Mouse (Mus musculus): Measurements from ENCODE around the gene Galp. TPM values are rescaled to one million over a fixed set of nuclear protein-coding genes. Genes with fewer than 3 reads are reported as not detected.

Gene Galp
- polyA plus RNA-seq (2014; fragmentation: Nextera tagmentation; extraction: Ambion mirVana) = not detected in 2 replicates

DNA sequence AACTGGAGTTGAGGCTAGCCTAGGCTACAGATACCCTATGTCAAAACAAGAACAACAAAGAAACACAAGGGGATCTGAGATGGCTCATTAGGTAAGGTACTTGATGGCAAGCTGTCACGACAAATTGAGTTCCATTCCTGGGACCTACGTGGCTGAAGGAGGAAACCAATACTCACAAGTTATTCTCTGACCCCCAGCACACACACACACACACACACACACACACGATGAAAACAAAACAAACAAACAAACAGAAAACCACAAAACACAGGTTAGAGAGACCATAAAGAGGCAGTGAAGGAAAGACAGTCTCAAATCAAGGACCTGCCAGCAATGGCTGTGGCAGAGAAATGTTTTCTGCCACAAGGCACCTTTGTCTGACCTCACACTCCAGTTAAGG is at the start of gene Galp:
Gene Galp, plus strand, starts transcription at position 301 of the 400 bp plus-strand sequence.
- Histone ChIP-seq H3K9me3 (ENCODE audit: control insufficient read depth, low read length) (0 out of 2 replicates have a peak, but pooled peaks cover 3% of the 10 kb centered on the region), H3K4me1 (ENCODE audit: control insufficient read depth, insufficient read depth, low read length) (no peaks in the 10 kb centered on the region), H3K4me2 (no peak within 1 kb of the TSS), H3K9ac (ENCODE audit: low read length) (no peak within 1 kb of the TSS), H3K27ac (ENCODE audit: low read depth, low read length) (no peak within 1 kb of the TSS), H3K36me3 (ENCODE audit: control insufficient read depth, insufficient read depth, low read length) (no peaks in the 10 kb centered on the region; the same call in 1 of the 2 replicates), H3K27me3 (ENCODE audit: control insufficient read depth, insufficient read depth, low read length) (no peaks in the 10 kb centered on the region), H3K4me3 (ENCODE audit: low read depth, low read length) (no peak within 1 kb of the TSS)
- 66% methylated on average over 3 of the region's 3 CpGs for WGBS
- ATAC-seq (ENCODE audit: low FRiP score) = no peak
- DNase-seq (ENCODE audit: low spot score, missing footprints) = no peak

DNA sequence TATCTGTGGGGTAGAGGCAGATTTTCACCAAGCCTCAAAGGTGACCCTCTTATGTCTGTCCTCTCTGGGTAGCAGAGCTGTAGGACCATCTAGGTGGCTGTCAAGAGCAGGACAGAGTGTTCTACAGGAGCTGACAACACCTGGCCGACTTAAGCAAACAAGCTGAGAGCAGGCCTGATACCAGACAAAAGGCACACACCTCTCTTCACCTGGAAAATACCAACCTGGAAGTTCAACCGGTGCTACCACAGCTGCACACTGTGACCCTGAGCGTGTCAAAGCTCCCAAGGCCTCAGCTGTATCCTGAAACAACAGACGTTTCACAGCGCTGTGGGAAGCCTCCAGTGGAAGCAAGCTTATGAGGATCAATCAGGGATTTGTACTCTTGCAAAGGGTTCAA is 49.2 kb upstream of the Galp start:
- no peaks in the 10 kb centered on the region for H3K36me3 ChIP-seq (ENCODE audit: control insufficient read depth, insufficient read depth, low read length)
- H3K4me3 ChIP-seq (ENCODE audit: low read depth, low read length) = no peak overlapping the region
- no peaks in the 10 kb centered on the region for H3K9me3 ChIP-seq (ENCODE audit: control insufficient read depth, low read length)
- DNase-seq (ENCODE audit: low spot score, missing footprints) (peak; percentile 28), ATAC-seq (ENCODE audit: low FRiP score) (no peak)
- H3K4me2 ChIP-seq = no peak overlapping the region
- H3K9ac ChIP-seq (ENCODE audit: low read length) = no peak overlapping the region
- no peaks in the 10 kb centered on the region for H3K4me1 ChIP-seq (ENCODE audit: control insufficient read depth, insufficient read depth, low read length)
- H3K27me3 ChIP-seq (ENCODE audit: control insufficient read depth, insufficient read depth, low read length) = no peaks in the 10 kb centered on the region
- 89% methylated on average over 5 of the region's 5 CpGs for WGBS
- no peak overlapping the region for H3K27ac ChIP-seq (ENCODE audit: low read depth, low read length)

DNA sequence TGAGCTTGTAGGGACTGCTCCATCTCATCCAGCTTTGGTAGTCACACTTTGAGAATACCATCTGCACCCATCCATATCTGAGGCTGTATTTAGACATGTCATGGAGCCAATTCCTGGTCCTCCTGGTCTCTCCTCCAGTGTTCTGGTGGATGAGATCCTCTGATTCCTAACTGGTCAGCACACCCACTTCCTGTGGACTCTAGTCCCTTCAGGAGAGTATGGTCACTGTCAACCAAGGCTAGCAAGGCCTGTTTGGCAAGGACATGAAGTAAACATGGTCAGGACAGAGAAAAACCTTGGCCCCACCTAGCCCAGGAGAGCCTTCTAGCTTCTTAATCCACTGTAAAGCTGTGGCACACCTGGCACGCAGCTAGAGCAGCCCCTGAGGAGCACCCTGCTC is 45.6 kb upstream of the Galp start:
- Histone ChIP-seq H3K27ac (ENCODE audit: low read depth, low read length) (no peak overlapping the region), H3K36me3 (ENCODE audit: control insufficient read depth, insufficient read depth, low read length) (no peaks in the 10 kb centered on the region), H3K4me1 (ENCODE audit: control insufficient read depth, insufficient read depth, low read length) (peaks cover 10% of the 10 kb centered on the region), H3K9ac (ENCODE audit: low read length) (no peak overlapping the region), H3K4me3 (ENCODE audit: low read depth, low read length) (no peak overlapping the region), H3K9me3 (ENCODE audit: control insufficient read depth, low read length) (no peaks in the 10 kb centered on the region), H3K27me3 (ENCODE audit: control insufficient read depth, insufficient read depth, low read length) (no peaks in the 10 kb centered on the region), H3K4me2 (no peak overlapping the region)
- WGBS = 95% methylated on average over 1 of the region's 1 CpGs
- DNase-seq (ENCODE audit: low spot score, missing footprints) (no peak), ATAC-seq (ENCODE audit: low FRiP score) (no peak)

DNA sequence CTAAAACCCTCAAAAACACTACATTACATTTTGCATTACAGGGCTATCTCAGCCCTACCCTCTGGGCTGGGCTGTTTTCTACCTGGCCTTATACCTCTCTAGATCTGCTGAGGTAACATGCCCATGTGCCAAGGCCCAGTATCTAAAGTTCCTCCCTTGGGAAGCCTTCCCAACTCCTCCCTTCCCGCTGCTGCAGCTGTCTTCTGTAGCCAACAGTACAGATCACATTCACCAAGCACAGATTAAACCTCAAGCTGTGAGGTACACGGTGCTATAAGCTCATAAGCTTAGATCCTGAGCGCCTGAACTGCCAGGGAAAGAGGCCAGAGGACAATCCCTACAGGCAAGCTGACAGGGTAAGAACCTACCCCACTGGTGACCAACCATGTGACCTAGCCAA is 44.9 kb upstream of the Galp start:
- Histone ChIP-seq H3K4me1 (ENCODE audit: control insufficient read depth, insufficient read depth, low read length) (peaks cover 13% of the 10 kb centered on the region), H3K36me3 (ENCODE audit: control insufficient read depth, insufficient read depth, low read length) (no peaks in the 10 kb centered on the region), H3K27ac (ENCODE audit: low read depth, low read length) (no peak overlapping the region), H3K4me2 (no peak overlapping the region), H3K27me3 (ENCODE audit: control insufficient read depth, insufficient read depth, low read length) (no peaks in the 10 kb centered on the region), H3K9ac (ENCODE audit: low read length) (no peak overlapping the region), H3K4me3 (ENCODE audit: low read depth, low read length) (no peak overlapping the region), H3K9me3 (ENCODE audit: control insufficient read depth, low read length) (no peaks in the 10 kb centered on the region)
- WGBS = 87% methylated on average over 3 of the region's 3 CpGs
- no peak for ATAC-seq (ENCODE audit: low FRiP score)
- peak; percentile 71 for DNase-seq (ENCODE audit: low spot score, missing footprints)

DNA sequence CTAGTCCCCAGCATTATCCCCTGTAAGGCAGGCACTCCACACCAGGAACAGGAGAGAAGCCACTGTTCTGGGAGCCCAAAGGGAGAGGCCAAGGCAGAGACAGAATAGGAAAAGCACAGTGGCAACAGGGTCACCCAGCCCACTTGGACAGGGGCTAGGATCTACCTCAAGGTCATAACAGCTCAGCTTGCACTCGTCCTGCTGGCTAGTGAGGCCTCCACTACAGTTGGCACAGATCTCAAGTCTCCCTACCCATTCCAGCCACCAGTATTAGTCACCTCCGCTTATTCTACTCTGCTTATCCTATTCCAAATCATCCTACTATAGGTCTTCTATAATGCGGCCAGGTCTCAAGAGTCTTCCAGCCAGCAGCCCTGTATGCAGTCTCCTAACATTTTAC is 43.8 kb upstream of the Galp start:
- no peak overlapping the region for H3K9ac ChIP-seq (ENCODE audit: low read length)
- H3K27me3 ChIP-seq (ENCODE audit: control insufficient read depth, insufficient read depth, low read length) = no peaks in the 10 kb centered on the region
- no peak for ATAC-seq (ENCODE audit: low FRiP score)
- no peak overlapping the region for H3K27ac ChIP-seq (ENCODE audit: low read depth, low read length)
- 93% methylated on average over 3 of the region's 3 CpGs for WGBS
- DNase-seq (ENCODE audit: low spot score, missing footprints) = peak; percentile 59
- no peak overlapping the region for H3K4me2 ChIP-seq
- H3K36me3 ChIP-seq (ENCODE audit: control insufficient read depth, insufficient read depth, low read length) = no peaks in the 10 kb centered on the region
- H3K9me3 ChIP-seq (ENCODE audit: control insufficient read depth, low read length) = no peaks in the 10 kb centered on the region
- H3K4me3 ChIP-seq (ENCODE audit: low read depth, low read length) = no peak overlapping the region
- peaks cover 13% of the 10 kb centered on the region for H3K4me1 ChIP-seq (ENCODE audit: control insufficient read depth, insufficient read depth, low read length)

DNA sequence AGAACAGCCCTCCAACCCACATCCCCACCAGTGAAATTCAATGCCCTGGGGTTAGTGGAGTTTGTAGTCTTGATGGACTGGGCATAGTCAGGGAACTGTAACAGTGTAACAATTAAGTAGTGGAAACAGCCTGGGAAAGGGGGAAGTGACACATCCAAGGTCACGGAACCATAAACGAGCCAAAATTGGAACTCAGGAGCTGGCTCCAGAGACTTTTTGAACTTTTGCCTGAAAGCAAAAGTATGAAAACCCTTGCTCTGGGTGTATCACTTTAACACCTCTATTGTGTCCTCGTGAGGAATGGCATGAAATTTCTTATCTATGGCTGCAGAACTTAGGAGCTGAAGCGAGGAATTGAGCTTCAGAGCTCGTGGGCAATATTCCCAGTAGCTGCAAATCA is 42.7 kb upstream of the Galp start:
- H3K4me3 ChIP-seq (ENCODE audit: low read depth, low read length) = no peak overlapping the region
- ATAC-seq (ENCODE audit: low FRiP score) (no peak), DNase-seq (ENCODE audit: low spot score, missing footprints) (peak; percentile 82)
- no peak overlapping the region for H3K9ac ChIP-seq (ENCODE audit: low read length)
- WGBS = 87% methylated on average over 5 of the region's 5 CpGs
- H3K36me3 ChIP-seq (ENCODE audit: control insufficient read depth, insufficient read depth, low read length) = no peaks in the 10 kb centered on the region
- H3K9me3 ChIP-seq (ENCODE audit: control insufficient read depth, low read length) = no peaks in the 10 kb centered on the region
- no peak overlapping the region for H3K27ac ChIP-seq (ENCODE audit: low read depth, low read length)
- peaks cover 13% of the 10 kb centered on the region for H3K4me1 ChIP-seq (ENCODE audit: control insufficient read depth, insufficient read depth, low read length)
- H3K4me2 ChIP-seq = peak overlapping the region; percentile 89
- no peaks in the 10 kb centered on the region for H3K27me3 ChIP-seq (ENCODE audit: control insufficient read depth, insufficient read depth, low read length)

DNA sequence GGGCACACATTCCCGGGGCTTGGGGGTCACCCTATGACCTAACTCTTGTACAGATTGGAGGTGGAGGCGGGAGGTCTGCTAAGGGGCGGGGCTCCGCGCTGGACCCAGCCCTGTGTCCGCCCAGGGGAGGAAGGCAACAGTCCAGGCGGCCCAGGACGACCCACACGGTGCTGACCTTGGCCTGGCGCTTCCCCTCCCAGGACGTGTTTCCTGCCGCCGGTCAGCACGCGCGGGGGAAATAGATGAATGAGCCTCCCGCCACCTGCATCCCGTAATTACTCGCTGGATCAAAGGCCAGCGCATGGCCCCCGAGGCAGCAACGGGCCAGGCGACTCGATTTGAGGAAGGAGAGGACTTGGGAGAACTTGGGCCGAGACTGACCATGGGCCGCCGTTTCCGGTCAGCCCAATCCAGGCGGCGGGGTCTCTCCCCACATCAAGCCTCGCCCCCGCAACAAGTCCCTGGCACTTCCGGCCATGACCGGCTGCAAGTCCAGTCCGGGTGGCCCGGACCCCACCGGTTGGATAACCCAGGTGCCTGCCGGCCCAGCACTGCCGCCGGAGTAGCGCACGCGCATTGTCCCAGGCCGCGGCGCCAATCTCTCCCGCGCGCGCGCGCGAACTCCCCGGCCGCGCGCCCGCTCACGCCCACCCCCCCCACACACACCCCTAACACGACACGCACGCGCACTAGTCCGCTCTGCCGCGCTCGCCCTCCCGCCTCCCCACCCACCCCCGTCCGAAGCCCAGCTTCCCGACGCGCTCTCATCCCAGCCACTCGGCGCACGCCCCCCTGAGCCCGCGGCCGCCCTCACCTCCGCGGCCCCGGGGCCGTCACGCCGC is 41.6 kb upstream of the Galp start:
- no peaks in the 10 kb centered on the region for H3K36me3 ChIP-seq (ENCODE audit: control insufficient read depth, insufficient read depth, low read length)
- peak; percentile 75 for ATAC-seq (ENCODE audit: low FRiP score)
- DNase-seq (ENCODE audit: low spot score, missing footprints) = peak; percentile 98

DNA sequence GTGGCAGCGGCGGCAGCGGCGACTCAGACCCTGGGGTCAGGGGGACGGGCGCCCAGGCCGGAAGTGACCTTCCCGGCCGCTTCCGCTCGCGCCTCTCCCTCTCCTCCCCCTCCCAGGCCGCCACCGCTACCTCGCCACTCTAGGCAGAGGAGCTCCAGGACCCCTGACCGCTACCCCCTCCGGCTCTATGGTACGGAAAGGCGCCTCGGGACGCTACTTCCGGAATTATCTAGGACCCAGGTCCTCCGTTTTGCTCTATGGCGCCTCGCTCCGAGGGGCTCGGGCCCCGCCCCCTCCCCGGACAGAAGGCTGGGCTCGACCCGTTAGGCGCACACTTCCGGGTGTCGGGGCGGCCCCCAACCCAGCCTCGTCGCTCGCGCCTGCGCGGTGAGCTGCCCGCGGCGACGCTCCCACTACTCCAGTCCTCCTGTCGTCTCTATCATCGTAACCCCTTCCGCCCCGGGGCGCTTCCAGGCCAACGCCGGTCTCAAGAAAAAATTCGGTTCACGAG is 40.9 kb upstream of the Galp start, which contains the start of gene Zfp787:
Gene Zfp787, minus strand, starts transcription at position 97 of the 511 bp plus-strand sequence.
- Histone ChIP-seq H3K9ac (ENCODE audit: low read length) (peak within 1 kb of the TSS; percentile 90), H3K36me3 (ENCODE audit: control insufficient read depth, insufficient read depth, low read length) (no peaks in the 10 kb centered on the region), H3K27me3 (ENCODE audit: control insufficient read depth, insufficient read depth, low read length) (no peaks in the 10 kb centered on the region), H3K4me1 (ENCODE audit: control insufficient read depth, insufficient read depth, low read length) (peaks cover 13% of the 10 kb centered on the region), H3K4me3 (ENCODE audit: low read depth, low read length) (peak within 1 kb of the TSS; percentile 80), H3K4me2 (peak within 1 kb of the TSS; percentile 89), H3K9me3 (ENCODE audit: control insufficient read depth, low read length) (no peaks in the 10 kb centered on the region), H3K27ac (ENCODE audit: low read depth, low read length) (peak within 1 kb of the TSS; percentile 82)
- DNase-seq (ENCODE audit: low spot score, missing footprints) (peak; percentile 99), ATAC-seq (ENCODE audit: low FRiP score) (peak; percentile 97)
- 1% methylated on average over 51 of the region's 54 CpGs for WGBS

More for the DNA sequence above, 41.6 kb upstream of the Galp start:
- Histone ChIP-seq H3K9ac (ENCODE audit: low read length) (peak overlapping the region; percentile 90), H3K4me3 (ENCODE audit: low read depth, low read length) (peak overlapping the region; percentile 80), H3K27ac (ENCODE audit: low read depth, low read length) (peak overlapping the region; percentile 82), H3K4me2 (peak overlapping the region; percentile 89), H3K9me3 (ENCODE audit: control insufficient read depth, low read length) (no peaks in the 10 kb centered on the region), H3K4me1 (ENCODE audit: control insufficient read depth, insufficient read depth, low read length) (peaks cover 13% of the 10 kb centered on the region), H3K27me3 (ENCODE audit: control insufficient read depth, insufficient read depth, low read length) (no peaks in the 10 kb centered on the region)
- under 1% methylated on average over 67 of the region's 85 CpGs for WGBS

DNA sequence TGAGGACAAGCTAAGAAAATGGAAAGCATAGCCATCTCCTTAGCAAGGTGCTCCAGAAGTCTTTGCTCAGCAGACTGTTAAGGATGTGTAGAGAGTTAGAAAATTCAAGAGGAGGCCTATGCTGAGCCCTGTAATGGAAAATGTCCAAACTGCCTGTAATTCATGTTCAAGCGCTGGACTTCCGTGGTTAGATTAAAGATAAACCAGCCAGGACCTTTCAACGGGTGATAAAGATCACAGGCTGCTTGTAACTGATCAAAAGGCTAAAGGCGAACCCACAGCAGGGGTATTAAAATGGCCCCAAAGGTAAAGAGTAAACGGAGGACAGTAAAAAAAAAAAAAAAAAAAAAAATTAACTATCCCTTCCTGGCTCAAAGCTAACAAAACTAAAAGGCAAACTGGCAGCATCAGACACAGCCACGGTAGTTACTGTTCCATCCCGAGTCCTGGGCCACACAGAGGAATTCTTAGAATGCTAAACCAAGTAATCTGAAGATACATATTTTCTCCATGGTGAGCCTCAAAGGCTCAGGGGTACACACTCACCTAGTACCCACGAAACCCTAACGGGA is 39.9 kb upstream of the Galp start:
- H3K9ac ChIP-seq (ENCODE audit: low read length) = peak overlapping the region; percentile 90
- H3K4me1 ChIP-seq (ENCODE audit: control insufficient read depth, insufficient read depth, low read length) = peaks cover 13% of the 10 kb centered on the region
- H3K4me2 ChIP-seq = peak overlapping the region; percentile 54; the same call in 1 of the 2 replicates
- H3K4me3 ChIP-seq (ENCODE audit: low read depth, low read length) = peak overlapping the region; percentile 80; the same call in 1 of the 2 replicates
- H3K36me3 ChIP-seq (ENCODE audit: control insufficient read depth, insufficient read depth, low read length) = no peaks in the 10 kb centered on the region
- no peaks in the 10 kb centered on the region for H3K27me3 ChIP-seq (ENCODE audit: control insufficient read depth, insufficient read depth, low read length)
- DNase-seq (ENCODE audit: low spot score, missing footprints) = peak; percentile 56
- no peak overlapping the region for H3K27ac ChIP-seq (ENCODE audit: low read depth, low read length)
- WGBS = 73% methylated on average over 9 of the region's 9 CpGs
- ATAC-seq (ENCODE audit: low FRiP score) = no peak
- no peaks in the 10 kb centered on the region for H3K9me3 ChIP-seq (ENCODE audit: control insufficient read depth, low read length)
